Mouse (Mus musculus): ENCODE measurements around the gene Kcnn4.

DNA sequence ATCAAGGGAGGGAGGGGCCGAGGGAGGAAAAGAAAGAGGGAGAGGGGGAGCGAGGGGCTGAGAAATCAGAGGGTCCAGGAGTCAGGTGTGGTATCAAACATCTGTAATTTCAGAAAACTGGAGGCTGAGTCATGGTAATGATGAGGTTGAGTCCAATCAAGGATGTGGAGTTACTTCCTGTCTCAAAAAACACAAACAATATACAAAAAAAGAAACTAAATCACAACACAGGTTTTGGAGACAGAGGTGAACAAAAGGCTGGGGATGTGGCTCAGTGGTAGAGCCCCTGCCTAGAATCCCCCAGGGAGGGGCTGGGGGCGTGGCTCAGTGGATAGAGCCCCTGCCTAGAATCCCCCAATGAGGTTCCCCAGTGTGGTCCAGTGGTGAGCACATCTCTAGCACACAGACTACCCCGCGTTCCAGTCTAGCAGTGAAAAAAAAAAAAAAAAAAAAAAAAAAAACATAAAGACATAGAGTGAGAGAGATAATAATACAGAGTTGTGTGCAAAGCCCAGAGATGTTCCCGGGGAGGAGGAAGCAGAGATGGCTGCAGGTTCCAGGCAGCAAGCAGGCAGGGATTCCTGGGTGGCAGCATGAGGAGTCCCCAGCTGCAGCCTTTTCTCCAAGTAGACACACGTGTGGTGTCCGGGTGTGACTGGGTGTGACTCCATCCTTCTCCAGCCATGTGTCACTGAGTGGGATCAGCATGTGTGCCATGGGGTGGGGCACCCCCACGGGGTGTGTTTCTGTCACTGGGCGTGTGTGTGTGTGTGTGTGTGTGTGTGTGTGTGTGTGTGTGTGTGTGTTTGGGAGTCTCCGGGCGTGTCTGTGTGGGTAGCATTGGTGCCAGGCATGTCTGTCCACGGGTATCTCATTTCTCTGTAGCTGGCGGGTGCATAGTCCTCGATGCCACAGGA, 3.1 kb upstream of the Kcnn4 start:
- no peak for TF ChIP-seq POLR2A (IDR thresholded peaks at IDR 0.05; ENCODE audit: borderline replicate concordance, extremely low read depth, low read depth, low read length)
- TF ChIP-seq CTCF (IDR thresholded peaks at IDR 0.05; ENCODE audit: insufficient read depth, low read length) = no peak
